Mouse (Mus musculus) small intestine, adult 2 months (tissue): ENCODE measurements around the gene Tmem151b.

Experiments used
- CTCF ChIP-seq: fragments of 200-500 bp; IDR thresholded peaks from 2 replicates; pipeline ENCODE4 v1.5.1; 2012; ENCODE audit warnings: low read depth, mild to moderate bottlenecking, control low read depth, inconsistent platforms, low read length, moderate library complexity, mixed read lengths; ENCODE audit not compliant: insufficient replicate concordance, insufficient read length; ENCODE audit errors: extremely low read depth
- POLR2A ChIP-seq: fragments of 200-500 bp; IDR thresholded peaks from 2 replicates; pipeline ENCODE4 v1.6.1; 2012; ENCODE audit warnings: low read depth, mild to moderate bottlenecking, control low read depth, inconsistent platforms, low read length, moderate library complexity

DNA sequence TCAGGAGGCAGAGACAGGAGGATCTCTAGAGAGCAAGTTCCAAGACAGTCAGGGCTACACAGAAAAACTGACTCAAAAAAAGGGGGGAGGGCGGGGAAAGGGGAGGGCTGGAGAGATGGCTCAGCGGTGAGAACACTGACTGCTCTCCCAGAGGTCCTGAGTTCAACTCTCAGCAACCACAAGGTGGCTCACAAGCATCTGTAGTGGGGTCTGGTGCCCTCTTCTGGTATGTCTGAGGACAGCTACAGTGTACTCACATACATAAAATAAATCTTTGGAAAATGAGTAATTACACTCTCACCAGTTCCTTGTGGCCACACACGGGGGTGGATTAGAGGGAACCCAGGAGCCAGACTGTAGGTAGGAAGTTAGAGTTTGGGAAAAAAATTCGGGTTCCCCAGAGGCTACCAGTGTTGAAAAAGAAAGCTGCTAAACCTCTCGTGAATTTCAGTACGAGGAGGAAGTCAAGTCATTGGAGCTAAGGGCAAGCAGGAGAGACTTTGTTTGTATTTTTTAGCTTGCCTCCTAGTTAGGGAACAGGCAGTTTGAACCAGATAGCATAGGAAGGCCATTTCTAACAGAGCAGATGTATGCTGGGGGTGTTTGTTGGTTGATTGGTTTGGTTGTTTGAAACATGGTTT is 33.4 kb upstream of the Tmem151b start:
- TF ChIP-seq CTCF (peak; percentile 62; the same call in 1 of the 2 replicates), POLR2A (no peak)
